Mouse (Mus musculus) monocyte, adult 2 months (primary cell): ENCODE measurements around the gene Gm28035.

Source experiments
- DNase-seq, 2 experiments: peaks; one replicate each; pipeline ENCODE4 v3.0.0; 2022; ENCODE audit warnings: low spot score in 2 of 2, low read depth in 1 of 2

The Gm28035 gene

DNA sequence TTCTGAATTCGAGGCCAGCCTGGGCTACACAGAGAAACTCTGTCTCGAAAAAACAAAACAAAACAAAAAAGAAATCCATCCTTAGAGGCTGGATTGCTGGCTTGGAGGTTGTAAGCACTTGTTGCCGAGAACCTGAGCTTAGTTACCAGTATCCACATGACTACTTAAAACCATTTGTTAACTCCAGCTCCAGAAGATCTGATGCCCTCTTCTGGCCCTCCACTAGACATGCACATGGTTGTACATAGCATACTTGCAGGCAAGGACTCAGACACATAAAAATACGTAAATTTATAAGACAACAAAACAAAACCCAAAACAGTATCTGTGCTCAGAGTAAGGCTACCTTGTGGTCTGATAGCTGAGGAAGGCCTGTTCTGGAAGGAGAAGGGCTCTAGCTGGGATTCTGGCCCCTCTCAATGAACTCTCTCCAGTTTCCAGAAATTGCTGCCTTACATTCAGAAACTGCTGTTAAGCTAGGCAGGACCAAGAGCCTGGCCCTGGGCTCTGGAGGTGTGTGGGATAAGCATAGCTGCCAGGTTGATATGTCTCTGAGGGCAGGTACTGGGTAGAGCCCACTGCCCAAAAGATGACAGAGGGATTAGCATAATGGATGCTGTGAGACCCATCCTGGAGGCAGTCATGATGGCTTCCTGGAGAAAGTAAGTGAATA lies 20.8 kb downstream of the Gm28035 start:
- no peak for DNase-seq

DNA sequence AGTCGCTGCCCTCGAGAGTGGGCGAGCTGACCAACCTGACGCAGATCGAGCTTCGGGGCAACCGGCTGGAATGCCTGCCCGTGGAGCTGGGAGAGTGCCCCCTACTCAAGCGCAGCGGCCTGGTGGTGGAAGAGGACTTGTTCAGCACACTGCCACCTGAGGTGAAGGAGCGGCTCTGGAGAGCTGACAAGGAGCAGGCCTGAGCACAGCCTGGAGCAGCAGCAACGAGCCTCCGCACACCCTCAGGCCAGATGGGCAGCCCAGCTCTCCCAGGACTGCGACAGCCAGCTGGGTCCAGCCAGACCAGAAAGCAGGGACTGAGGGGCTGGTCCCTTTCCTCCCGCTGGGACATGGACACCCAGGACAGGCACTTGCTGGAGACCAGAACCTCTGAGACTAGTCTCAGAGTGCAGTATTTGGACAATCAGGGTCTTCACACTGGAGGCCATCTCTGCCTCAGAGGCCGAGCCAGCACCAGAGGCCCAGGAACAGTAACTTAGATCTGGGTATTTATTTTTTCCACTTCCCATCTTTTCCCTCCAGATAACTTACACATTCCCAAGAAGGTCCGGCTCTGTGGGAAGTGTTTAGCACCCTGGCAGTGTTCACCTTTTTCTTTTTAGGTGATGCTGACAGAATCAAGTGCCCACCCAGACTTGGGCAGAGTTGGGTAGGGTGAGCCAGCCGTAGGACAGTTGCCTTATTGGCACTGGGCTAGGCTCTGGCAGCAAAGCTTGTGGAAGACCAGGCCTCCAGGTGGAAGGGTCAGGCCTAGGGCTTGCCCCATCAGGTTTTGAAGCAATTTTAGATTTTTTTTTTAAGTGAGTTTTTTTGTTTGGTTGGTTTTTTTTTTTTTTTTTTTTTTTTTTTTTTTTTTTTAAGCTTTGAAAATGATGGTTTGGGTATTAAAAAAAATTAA lies 21.8 kb downstream of the Gm28035 start:
- DNase-seq = no peak

DNA sequence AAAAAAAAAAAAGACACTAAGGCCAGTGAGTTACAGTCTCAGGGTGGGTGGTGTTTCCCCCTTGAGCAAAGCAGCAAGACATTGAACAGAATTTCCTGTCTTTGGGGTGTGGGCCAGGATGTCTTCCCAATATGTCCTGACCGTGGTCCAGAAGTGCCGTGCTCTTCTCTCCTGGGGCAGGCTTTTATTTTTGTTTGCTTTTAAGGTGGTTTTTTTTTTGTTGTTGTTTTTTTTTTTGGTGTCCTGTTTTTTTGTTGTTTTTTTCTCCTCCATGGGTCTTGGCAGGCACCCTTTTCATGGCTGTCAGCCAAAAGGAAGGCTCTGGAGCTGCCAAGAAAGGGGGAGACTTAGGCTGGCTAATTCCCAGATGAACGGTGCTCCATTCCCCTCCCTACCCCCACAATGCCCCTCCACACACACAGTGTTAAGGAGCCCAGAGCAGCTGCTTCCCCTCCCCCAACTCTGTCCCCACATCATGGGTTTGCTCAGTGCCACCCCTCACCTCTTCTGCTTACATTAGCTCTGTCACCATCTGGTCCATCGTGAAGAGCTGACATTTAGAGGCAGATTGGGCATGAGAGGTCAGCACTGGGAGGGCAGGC lies 22.6 kb downstream of the Gm28035 start:
- no peak for DNase-seq

DNA sequence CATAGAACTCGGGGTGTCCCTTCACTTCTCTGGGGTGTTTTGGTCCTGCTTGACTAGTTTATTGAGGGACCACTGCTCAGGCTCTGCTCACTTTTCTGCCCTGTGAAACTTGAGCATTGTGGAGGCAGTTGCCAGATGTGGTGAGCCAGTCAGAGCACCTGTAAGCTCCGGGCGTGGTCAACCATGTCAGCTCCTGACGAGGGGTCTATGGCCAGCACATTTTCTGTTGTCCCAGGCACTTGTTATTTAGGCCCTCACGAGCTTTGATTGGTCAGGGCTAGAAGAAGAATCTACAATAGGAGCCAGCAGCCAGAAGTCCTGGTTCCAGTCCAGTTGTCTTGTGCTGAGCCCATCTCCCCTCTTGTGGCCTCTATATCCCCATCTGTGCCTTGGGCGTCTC lies 23.4 kb downstream of the Gm28035 start:
- DNase-seq = no peak

DNA sequence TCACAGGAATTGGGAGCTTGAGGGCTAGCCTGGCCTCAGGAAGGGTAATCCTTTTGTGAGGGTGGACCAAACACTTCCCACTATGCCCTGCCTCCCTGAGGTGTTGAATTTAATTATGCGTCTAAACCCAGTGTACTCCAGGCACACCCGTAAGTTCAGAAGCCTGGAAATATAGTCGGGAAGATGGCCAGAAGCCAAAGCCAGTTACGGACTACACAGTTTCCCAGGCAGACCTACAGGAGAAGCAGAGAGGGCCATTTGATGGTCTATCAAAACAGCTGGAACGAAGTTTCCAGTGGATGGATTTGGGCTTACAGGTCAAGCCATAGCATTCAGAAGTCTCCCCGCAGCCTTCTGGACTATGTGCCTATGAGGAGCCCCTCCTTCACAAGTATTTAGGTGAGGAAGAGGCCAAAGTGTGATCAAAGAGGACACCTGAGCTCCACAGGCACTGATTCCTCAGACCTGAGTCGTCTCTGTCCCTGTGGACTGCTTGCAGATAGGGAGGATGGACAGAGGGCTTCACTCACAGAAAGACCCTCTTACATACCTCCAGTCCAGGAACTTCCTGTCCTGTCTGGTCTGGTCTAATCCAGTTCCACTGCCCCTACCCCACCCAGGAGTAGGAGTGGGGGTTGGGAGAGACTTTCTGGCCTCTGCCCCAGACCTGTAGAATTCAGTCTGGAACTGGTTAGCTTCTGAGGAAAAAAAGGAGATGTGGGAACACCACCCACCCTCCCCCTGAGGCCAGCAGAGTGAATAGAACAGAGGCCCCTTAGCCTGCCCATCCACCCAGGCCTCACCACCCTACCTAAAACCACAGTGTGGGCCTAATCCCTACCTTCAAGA lies 24.5 kb downstream of the Gm28035 start:
- DNase-seq = no peak

DNA sequence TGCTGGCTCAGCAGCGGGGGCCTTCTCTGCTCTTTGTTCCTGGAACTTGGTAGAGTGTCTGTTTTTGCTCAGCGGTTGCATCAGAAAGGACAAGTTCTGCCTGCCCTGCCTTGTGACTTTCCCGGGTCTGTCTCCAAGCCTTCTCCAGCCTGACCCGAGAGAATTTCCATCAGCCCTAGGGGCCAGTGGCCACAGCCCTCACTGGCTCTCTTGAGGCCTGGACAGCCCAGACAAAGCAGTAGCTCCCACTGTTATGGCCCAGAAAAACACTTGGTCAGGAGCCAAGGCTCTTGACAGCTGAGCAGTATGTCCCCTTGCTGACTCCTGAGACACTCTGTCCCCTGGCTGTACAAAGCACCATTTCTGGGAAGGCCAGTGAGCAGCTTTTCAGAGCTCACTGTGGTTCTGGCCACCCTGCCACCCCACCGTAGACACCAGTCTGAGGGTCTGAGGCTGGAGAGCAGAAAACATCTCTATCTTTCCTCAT lies 25.4 kb downstream of the Gm28035 start, which contains the start of gene Phyhd1:
Phyhd1 (plus strand) TSS at position 437 of the 487 bp plus-strand sequence.
- DNase-seq = no peak

DNA sequence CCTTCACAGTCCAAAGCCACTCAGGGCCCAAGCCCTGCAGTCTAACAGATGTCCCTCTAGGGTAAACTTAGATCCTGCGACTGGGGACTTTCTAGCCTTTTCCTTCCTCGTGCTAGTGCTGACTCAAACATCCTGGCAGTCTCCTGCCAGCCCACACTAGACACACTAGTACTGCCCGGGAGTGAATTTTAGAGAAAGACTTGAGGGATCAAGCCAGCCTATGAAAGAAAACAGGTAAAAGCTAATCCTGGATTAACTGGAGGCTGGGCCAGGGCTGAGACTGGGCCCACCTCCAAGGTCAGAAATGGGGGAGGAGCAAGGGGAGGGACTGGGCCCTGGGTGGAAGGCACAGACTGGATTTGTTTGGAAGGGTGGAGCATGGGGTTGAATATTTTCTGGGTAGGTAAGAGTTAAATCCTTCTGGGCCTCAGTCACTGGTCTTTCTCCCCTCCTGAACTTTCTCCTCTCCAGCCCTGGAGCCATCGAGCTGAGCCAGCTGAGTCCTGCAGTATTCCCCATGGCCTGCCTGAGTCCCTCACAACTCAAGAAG lies 26.1 kb downstream of the Gm28035 start:
- no peak for DNase-seq

DNA sequence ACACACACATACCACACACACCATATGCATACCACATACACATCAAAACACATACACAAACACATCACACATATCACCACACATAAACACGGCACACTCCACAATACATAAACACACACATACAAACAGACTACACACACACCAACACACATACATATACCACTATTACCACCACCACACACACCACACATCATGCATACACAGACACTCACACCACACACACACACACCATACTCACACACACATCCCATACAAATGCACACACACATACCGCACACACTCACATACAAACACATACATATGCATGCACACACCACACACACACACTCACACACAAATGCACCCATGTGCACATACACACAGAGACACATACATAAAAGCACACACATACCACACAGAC lies 27.1 kb downstream of the Gm28035 start:
- no peak for DNase-seq

DNA sequence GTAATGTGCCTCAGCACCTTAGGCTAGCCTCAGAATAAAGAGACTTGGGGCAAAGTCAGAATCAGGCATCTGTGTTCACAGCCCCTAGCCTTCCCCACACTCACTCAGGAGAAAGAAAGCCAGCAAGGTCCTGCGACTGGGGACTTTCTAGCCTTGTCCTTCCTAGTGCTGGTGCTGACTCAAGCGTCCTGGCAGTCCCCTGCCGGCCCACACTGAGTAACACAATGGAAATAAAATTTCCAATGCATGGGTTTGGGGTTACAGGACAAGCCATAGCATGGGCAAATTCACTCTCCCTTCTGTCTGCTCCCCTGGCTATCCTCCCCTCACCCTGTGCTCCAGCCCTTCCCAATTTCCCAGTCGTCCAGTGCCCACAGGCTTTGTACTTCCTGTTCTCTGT lies 28.0 kb downstream of the Gm28035 start:
- DNase-seq = no peak

DNA sequence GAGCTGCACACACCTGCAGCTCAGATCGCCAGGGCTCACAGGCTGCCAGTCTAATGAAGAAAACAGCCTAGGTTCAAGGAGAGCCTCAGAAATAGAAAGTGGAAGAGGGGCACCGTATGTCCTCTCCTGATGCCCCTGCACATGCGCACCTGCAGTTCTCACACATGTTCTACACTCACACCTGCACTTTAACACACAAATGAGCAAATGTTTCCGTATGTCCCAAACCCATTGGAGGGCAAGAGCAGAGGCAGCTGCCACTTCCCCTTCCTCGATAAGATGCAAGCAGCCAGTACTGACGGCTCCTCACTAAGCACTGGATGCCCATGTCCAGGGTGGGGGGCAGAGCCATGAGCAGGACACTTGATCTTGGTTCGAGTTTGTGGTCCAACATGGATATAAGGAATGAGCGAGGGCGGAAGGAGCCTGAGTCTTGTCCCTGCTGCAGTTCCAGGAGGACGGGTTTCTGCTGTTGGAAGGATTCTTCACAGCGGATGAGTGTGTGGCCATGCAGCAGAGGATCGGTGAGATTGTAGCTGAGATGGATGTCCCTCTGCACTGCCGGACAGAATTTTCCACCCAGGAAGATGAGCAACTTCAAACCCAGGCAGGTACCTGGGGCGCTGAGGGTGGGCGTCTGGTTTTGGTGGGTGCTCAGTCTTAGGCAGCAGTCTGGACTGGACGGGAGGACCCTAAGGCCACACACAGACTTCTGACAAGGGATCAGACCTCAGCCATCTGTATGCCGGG lies 29.0 kb downstream of the Gm28035 start:
- no peak for DNase-seq

DNA sequence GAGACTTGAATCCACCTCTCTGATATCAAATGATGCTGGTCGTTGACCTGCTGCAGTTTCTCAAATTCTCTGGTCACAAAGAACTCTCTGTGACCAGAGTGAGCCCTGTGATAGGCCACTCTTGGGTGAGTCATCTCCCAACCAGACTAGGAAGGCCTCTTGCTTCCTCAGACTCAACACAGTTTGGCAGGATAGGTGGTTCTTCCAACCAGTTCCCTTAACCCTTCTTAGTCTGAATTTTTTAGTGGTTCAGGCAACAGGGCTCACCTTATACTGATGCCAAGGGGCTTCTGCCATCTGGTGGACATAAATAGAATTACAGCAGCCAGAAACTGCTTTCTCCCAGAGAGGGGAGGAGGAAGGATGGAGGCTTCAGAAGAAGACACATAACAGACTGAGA lies 29.8 kb downstream of the Gm28035 start:
- peak; percentile 37 to 39 for DNase-seq

DNA sequence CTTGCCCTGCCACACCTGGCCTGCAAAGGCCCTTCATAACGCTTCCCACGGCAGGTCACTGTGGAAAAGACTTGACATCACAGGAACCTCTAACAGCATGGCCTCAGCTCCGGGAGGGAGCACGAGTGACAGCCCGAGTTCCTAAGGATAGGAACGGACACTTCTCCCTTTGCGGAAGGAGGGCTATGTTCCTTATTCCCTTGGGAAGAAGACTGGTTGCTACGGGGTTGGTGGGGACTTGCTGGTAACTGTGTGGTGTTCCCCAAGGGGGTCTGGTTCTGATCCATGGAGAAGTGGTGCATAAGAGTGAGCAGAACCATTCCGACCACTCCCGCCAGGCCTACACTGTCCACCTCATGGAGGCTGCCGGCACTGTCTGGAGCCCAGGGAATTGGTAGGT lies 40.4 kb downstream of the Gm28035 start, which contains the start of gene Gm28038:
Gm28038 (plus strand) TSS at position 301 of the 400 bp plus-strand sequence.
- no peak for DNase-seq

DNA sequence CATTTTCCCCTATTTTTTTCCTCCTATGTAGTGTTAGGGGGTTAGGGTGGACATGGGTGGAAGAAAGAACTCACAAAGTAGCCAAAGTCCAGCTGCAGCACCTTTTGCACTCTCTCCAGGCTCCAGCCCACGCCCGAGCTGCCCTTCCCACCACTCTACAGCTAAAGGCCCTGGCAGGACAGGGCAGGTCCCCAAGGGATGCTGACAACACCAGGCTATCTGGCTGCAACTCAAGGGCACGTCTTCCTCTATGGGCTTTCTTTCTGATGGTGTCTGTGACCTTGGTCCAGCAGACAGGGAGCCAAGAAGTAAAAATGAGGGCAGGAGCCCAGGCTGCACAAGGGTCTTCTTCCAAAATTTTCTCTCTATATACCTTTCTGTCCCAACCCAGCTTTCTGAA lies 41.3 kb downstream of the Gm28035 start:
- DNase-seq = no peak

DNA sequence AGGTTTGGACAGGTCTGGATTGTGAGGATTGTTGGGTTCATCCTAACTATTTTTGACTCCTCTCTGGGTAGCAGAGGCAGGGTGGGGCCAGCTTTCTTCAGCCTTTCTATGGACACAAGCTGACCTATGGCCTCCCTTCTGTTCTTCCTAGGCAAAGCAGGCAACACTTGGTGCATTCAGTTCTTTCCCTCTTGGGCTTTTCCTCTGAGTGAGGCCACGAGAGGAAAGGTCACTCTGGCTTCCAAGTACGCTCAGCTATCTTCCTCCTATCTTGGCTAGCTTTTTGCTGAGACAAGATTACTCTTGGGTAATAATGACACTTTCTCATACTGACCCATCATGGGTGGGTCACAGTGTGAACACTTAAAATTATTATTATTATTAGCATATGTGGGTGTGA lies 42.8 kb downstream of the Gm28035 start:
- DNase-seq = no peak

DNA sequence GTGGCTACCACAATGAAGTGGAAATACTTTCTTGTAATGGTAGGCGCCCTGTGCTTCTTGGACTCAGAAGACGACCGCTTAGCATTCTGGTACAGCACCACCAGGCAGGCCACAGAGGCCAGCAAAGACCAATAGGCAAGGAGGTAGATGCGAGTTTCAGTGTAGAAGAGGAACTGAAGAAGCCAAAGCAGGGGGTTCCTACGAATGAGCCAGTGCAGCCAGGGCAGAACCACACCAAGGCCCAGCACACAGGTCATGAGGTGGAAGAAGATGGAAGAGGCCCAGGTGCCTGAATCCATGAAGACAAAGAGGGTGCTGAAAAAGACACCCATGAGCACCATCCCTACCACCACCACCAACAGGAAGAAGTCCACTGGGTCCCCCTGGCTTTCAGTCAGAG lies 44.6 kb downstream of the Gm28035 start:
- DNase-seq = no peak

DNA sequence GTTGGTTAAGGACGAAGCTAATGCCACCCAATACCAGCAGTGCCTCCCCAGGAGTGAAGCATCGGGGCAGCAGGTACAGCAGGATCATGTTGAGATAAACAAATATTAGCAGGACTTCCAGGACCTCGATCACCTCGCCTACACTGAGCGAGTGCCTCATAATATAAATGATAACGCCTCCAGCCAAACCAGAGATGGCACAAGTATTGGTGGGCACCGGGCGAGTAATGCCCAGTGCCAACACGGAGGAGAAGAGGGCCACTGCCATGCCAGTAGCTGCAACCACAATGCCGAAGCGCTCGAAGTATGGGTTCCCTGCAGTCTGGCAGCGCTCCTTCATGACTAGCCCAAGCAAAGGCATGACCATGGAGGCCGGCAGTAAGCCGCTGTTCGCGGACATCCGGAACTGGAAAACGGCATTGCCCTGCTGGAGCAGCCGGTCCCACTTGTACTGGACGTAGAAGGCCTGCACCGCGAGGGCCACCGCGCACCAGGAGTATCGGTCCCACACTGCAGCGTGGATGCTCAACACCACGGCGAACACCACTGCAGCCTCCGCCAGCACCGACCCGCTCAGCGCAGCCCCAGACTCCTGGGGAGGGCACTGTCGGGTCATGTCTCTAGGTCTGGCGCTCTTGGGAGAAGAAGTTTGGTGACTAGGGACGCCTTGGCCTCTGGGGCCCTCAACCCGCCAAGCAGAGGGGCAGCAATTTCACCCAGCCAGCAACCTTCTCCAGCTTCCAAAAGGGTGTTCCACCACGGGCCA lies 45.2 kb downstream of the Gm28035 start:
- no peak for DNase-seq

DNA sequence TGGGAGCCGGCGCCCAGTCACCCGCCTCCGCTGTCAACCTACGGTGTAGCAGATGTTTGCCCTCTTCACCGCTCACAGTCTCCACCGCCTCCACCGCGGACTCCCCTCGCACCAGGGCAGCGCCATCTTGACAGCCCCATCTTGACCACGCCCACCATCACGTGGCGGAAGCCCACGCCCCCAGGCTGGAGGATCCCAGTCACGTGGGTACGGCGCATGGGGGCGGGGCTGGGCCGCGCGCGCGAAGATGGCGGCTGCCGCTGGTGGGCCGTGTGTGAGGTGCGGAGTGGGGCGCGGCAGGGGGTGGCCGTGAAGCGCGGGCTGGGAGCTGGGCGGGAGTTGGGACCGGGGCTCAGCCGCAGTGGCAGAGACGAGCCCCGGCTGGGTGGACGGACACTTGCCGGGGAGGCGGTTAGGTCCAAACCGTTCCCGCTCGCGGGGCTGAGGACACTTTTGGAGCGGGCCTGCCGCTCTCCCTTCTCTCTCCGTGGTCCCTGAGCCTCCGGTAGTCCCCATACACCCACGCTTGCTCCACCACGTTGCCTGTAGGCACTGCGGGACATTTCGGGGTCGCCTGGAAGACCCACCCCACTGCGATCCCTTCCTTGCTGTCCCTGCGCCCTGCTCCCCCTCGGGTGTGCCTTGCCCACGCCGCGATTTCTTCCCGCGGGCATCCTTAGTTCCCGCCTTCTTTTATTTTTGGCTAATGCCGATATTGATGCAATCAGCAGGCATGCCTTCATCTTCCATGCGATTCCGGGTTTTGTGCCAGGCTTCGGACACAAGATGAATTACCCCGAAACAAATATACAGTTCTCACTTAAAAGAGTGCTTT lies 46.0 kb downstream of the Gm28035 start, which contains the start of the genes Dolk and Nup188:
Dolk (minus strand) TSS at position 143 of the 835 bp plus-strand sequence.
Nup188 (plus strand) TSS at position 206 of the 835 bp plus-strand sequence.
- DNase-seq = peak; percentile 88 to 94

DNA sequence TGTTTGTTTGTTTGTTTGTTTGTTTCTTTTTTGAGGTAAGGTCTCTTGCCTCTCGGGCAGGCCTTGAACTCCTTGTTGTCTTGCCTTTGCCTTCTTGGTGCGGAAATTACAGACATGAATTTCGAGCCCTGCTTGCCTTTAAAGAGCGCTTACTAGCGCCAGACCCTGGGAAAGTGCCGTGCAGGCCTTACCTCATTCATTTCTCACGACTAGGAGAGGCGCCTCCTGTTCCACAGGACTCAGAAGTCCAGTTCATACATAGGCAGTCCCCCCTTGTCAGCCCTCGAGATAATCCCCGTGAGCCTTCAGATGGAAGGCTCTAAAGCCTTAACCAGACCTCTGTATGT lies 46.6 kb downstream of the Gm28035 start:
- DNase-seq = no peak
